Mouse (Mus musculus) liver, embryonic 14.5 days (tissue): ENCODE results near the gene Samhd1. TPM values are rescaled to one million over a fixed set of nuclear protein-coding genes. Genes with fewer than 3 reads are reported as not detected.

Source experiments
- ATAC-seq: fragments of 200-750 bp; cut with Nextera tagmentation; 2 replicates; pipeline ENCODE4 v1.8.0; 2017; ENCODE audit warnings: moderate number of reproducible peaks, mild to moderate bottlenecking, moderate library complexity; ENCODE audit not compliant: insufficient read depth
- DNase-seq, 3 experiments: peaks; one replicate each; pipeline ENCODE4 v3.0.0-alpha.2; 2012 to 2013; ENCODE audit warnings: low read depth in 3 of 3, low spot score in 3 of 3
- H3K27ac ChIP-seq: fragments of 300-500 bp; sonication (generic); 2 replicates; pipeline ENCODE4 v1.5.1; 2014; ENCODE audit warnings: moderate library complexity, mild to moderate bottlenecking, control low read depth, inconsistent platforms
- H3K27me3 ChIP-seq: fragments of 300-500 bp; sonication (generic); 2 replicates; pipeline ENCODE4 v1.6.1; 2014; ENCODE audit warnings: mild to moderate bottlenecking, low read length, moderate library complexity; ENCODE audit not compliant: control insufficient read depth, insufficient read depth
- H3K36me3 ChIP-seq: fragments of 300-500 bp; sonication (generic); replicated peaks from 2 replicates; pipeline ENCODE4 v1.6.1; 2014; ENCODE audit warnings: low read depth; ENCODE audit not compliant: control insufficient read depth, insufficient read depth
- H3K4me1 ChIP-seq, 2 experiments: fragments of 200-500 bp in 1 of 2; fragments of 300-500 bp in 1 of 2; sonication (generic) in 1 of 2; replicated peaks; 2 replicates each; pipeline ENCODE4 v1.6.1; 2012 to 2014; ENCODE audit warnings: antibody characterized with exemption in 1 of 2, inconsistent platforms in 1 of 2, low read length in 1 of 2; ENCODE audit not compliant: control insufficient read depth in 2 of 2, insufficient read depth in 2 of 2
- H3K4me2 ChIP-seq: fragments of 300-500 bp; sonication (generic); 2 replicates; pipeline ENCODE4 v1.6.1; 2014; ENCODE audit warnings: low read depth, mild to moderate bottlenecking, control low read depth, moderate library complexity
- H3K4me3 ChIP-seq, 2 experiments: fragments of 200-500 bp in 1 of 2; fragments of 300-500 bp in 1 of 2; sonication (generic) in 1 of 2; 2 replicates each; pipeline ENCODE4 v1.5.1; 2012 to 2014; ENCODE audit warnings: low read depth in 2 of 2, low read length in 2 of 2, mild to moderate bottlenecking in 2 of 2, control low read depth in 1 of 2, inconsistent platforms in 1 of 2, moderate library complexity in 1 of 2; ENCODE audit not compliant: insufficient read depth in 1 of 2
- H3K9ac ChIP-seq: fragments of 300-500 bp; sonication (generic); replicated peaks from 2 replicates; pipeline ENCODE4 v1.6.1; 2014; ENCODE audit warnings: mild to moderate bottlenecking, control low read depth, moderate library complexity
- H3K9me3 ChIP-seq: fragments of 300-500 bp; sonication (generic); 2 replicates; pipeline ENCODE4 v1.6.1; 2016; ENCODE audit warnings: low read length, mixed read lengths; ENCODE audit not compliant: control insufficient read depth
- CTCF ChIP-seq: IDR thresholded peaks from 2 replicates; pipeline ENCODE4 v1.5.1; 2016; ENCODE audit warnings: antibody characterized with exemption, low read depth, control low read depth
- EP300 ChIP-seq: IDR thresholded peaks from 2 replicates; pipeline ENCODE4 v1.6.1; 2016; ENCODE audit warnings: antibody characterized with exemption, low read depth
- WGBS: fragments of 180-500 bp; shearing (Covaris S2); extraction: QIAGEN DNeasy Blood & Tissue Kit; methylation state at CpG from one replicate; pipeline ENCODE4 v1.1.7; 2014; ENCODE audit not compliant: insufficient replicate concordance; 5-methylcytosine and 5-hydroxymethylcytosine counted together
- polyA plus RNA-seq, 2 experiments: library from polyadenylated mRNA; depleted of rRNA in 1 of 2; stranded (reverse) in 1 of 2; unstranded in 1 of 2; fragments of >200 nt; fragmentation: Nextera tagmentation in 1 of 2; extraction: Ambion mirVana in 1 of 2; gene quantifications; 2 replicates each; pipeline versions ENCODE4 v1.2.1 to v1.2.3; 2012 to 2014

The Samhd1 gene
- polyA plus RNA-seq, 2 experiments: 11.9 to 18.0 TPM

- TF ChIP-seq CTCF (no peak), EP300 (no peak)
- ATAC-seq (no peak), DNase-seq (no peak)
- no peak overlapping the region for H3K9ac ChIP-seq
- 35% methylated on average over 3 of the region's 3 CpGs for WGBS
- no peaks in the 10 kb centered on the region for H3K27me3 ChIP-seq
- no peaks in the 10 kb centered on the region for H3K36me3 ChIP-seq
- no peak overlapping the region for H3K27ac ChIP-seq
- H3K4me2 ChIP-seq: no peak overlapping the region
- no peaks in the 10 kb centered on the region for H3K9me3 ChIP-seq
- H3K4me1 ChIP-seq: peaks cover 0 to 29% of the 10 kb centered on the region in 2 experiments; a peak in 2 of 4 replicates
- no peak overlapping the region for H3K4me3 ChIP-seq
Measured at GRCm38 (mm10) chr2:157069355-157069735, 65.7 kb downstream of the Samhd1 start.

GRCm38 (mm10) chr2:157068701-157069354 lies 66.2 kb downstream of the Samhd1 start:
- Histone ChIP-seq H3K9ac (no peak overlapping the region), H3K27ac (no peak overlapping the region), H3K4me1 (peaks cover 0 to 29% of the 10 kb centered on the region in 2 experiments; a peak in 2 of 4 replicates), H3K4me2 (no peak overlapping the region), H3K36me3 (no peaks in the 10 kb centered on the region), H3K4me3 (no peak overlapping the region), H3K9me3 (no peaks in the 10 kb centered on the region), H3K27me3 (no peaks in the 10 kb centered on the region)
- 71% methylated on average over 14 of the region's 14 CpGs for WGBS
- DNase-seq (no peak), ATAC-seq (no peak)
- TF ChIP-seq CTCF: no peak

- H3K9me3 ChIP-seq: no peaks in the 10 kb centered on the region
- ATAC-seq: no peak
- no peak for DNase-seq
- no peak overlapping the region for H3K4me3 ChIP-seq
- H3K27ac ChIP-seq: no peak overlapping the region
- no peak overlapping the region for H3K4me2 ChIP-seq
- TF ChIP-seq CTCF (no peak), EP300 (no peak)
- no peaks in the 10 kb centered on the region for H3K36me3 ChIP-seq
- no peaks in the 10 kb centered on the region for H3K27me3 ChIP-seq
- whole genome bisulfite sequencing: 57% methylated on average over 7 of the region's 7 CpGs
- H3K9ac ChIP-seq: no peak overlapping the region
- peaks cover 0 to 23% of the 10 kb centered on the region in 2 experiments; a peak in 2 of 4 replicates for H3K4me1 ChIP-seq
Measured at GRCm38 (mm10) chr2:157066731-157067430, 68.2 kb downstream of the Samhd1 start.

GRCm38 (mm10) chr2:157065879-157066226 lies 69.2 kb downstream of the Samhd1 start:
- peaks cover 0 to 12% of the 10 kb centered on the region in 2 experiments; a peak in 2 of 4 replicates for H3K4me1 ChIP-seq
- H3K27ac ChIP-seq: no peak overlapping the region
- 67% methylated on average over 7 of the region's 7 CpGs for WGBS
- no peak overlapping the region for H3K4me3 ChIP-seq
- H3K27me3 ChIP-seq: no peaks in the 10 kb centered on the region
- H3K4me2 ChIP-seq: no peak overlapping the region
- no peak overlapping the region for H3K9ac ChIP-seq
- H3K36me3 ChIP-seq: no peaks in the 10 kb centered on the region
- H3K9me3 ChIP-seq: no peaks in the 10 kb centered on the region
- no peak for TF ChIP-seq CTCF
- TF ChIP-seq EP300: no peak
- ATAC-seq (no peak), DNase-seq (no peak)
